ENCODE assay signal across 8 mouse cellular contexts in the genomic region with DNA sequence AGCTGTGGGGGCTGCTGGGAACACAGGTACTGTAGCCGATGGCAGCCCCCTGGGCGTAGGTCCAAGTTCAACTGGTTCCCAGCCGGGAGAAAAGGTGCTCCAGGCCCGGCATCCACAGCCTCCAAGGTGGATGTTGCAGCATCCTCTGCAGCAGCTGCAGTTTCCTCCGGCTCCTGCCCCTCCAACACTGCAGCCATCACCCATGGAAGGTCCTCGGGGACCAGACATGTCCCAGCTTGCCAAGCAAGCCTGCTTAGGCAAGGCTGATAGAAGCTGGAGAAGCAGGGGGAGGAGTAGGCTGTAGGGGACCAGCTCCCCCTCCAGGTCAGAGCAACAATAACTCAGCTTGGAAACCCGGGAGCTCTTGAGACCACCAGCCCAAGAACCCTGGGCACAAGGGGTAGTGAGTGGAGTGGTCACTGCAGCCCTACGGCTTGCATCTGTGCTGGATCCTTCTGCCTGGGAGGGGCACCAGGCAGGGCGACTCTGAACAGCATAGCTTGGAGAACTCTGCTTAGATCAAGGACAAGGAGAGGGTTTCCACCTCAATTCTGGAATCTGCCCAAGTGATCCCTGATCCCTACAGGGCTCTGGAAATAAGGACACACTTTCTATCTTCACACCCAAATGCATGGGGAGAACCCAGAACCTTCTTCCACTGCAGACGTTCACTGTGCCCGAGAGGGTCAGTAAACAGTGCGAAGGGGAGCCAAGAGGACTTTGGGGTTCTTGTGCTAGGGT. TPM values are rescaled to one million over a fixed set of nuclear protein-coding genes. Genes with fewer than 3 reads are reported as not detected.
DNase-seq lines count a peak whose midpoint lies in the region; ATAC-seq and TF ChIP-seq lines count a peak whose summit lies in the region.

No protein-coding gene starts in this region.

- no peaks in the 10 kb centered on the region for H3K9me3 ChIP-seq in heart, embryonic 11.5 days (replicated peaks; ENCODE audit: control insufficient read depth, low read length)
- no peaks in the 10 kb centered on the region for H3K9me3 ChIP-seq in ES-Bruce4 (replicated peaks; ENCODE audit: control insufficient read depth, insufficient read depth, low read length, poor library complexity, severe bottlenecking)
- H3K9me3 ChIP-seq in hindbrain, embryonic 10.5 days: no peaks in the 10 kb centered on the region

- H3K4me1 ChIP-seq in heart, embryonic 11.5 days (ENCODE audit: control insufficient read depth, insufficient read depth, low read length): peaks cover 27% of the 10 kb centered on the region
- H3K4me1 ChIP-seq in ES-Bruce4 (ENCODE audit: control insufficient read depth, insufficient read depth, low read length): no peaks in the 10 kb centered on the region
- H3K4me1 ChIP-seq in hindbrain, embryonic 10.5 days (replicated peaks): peaks cover 47% of the 10 kb centered on the region

- ATAC-seq in heart, embryonic 11.5 days (replicated peaks; ENCODE audit: insufficient number of reproducible peaks, low FRiP score, low TSS enrichment): peak; percentile 6; the same call in 1 of the 2 replicates

- intact Hi-C loops in heart, postnatal 36 days (cut with DNase I): no loop called here

- no peak for TF ChIP-seq POLR2A in ES-Bruce4 (IDR thresholded peaks at IDR 0.05; ENCODE audit: insufficient read depth, low read length)

- peak; percentile 56 for TF ChIP-seq CTCF in ES-Bruce4 (IDR thresholded peaks at IDR 0.05; ENCODE audit: low read depth, low read length)

- H3K27me3 ChIP-seq in heart, embryonic 11.5 days (ENCODE audit: control insufficient read depth, insufficient read depth, low read length): no peaks in the 10 kb centered on the region
- H3K27me3 ChIP-seq in ES-Bruce4 (ENCODE audit: control insufficient read depth, insufficient read depth, low read length, poor library complexity, severe bottlenecking): no peaks in the 10 kb centered on the region
- no peaks in the 10 kb centered on the region for H3K27me3 ChIP-seq in hindbrain, embryonic 10.5 days (ENCODE audit: insufficient read depth, poor library complexity, severe bottlenecking)

- peak overlapping the region; percentile 99 for H3K4me2 ChIP-seq in heart, embryonic 11.5 days

- no peak for DNase-seq in heart, postnatal 36 days
- peak; percentile 77 for DNase-seq in embryo, embryonic 11 days
- peak; percentile 62 for DNase-seq in hindbrain, embryonic 10.5 days (ENCODE audit: low spot score)
- DNase-seq in lung, postnatal 4 days: peak; percentile 46 to 48
- DNase-seq in thymus, postnatal 36 days: peak; percentile 43 to 55
- no peak for DNase-seq in layer of hippocampus, adult 11-12 months (ENCODE audit: low spot score)

- WGBS in heart, embryonic 11.5 days (ENCODE audit: insufficient replicate concordance): 28% methylated on average over 12 of the region's 12 CpGs
- WGBS in hindbrain, embryonic 10.5 days: 28% methylated on average over 12 of the region's 12 CpGs

- TF ChIP-seq EP300 in ES-Bruce4 (IDR thresholded peaks at IDR 0.05; ENCODE audit: insufficient read depth, low read depth, low read length): peak; percentile 41; the same call in 1 of the 2 replicates

- H3K27ac ChIP-seq in heart, embryonic 11.5 days (ENCODE audit: low read depth, low read length): peak overlapping the region; percentile 46; the same call in 1 of the 2 replicates
- peak overlapping the region; percentile 64 for H3K27ac ChIP-seq in ES-Bruce4 (ENCODE audit: insufficient read depth, low read length)
- H3K27ac ChIP-seq in hindbrain, embryonic 10.5 days: peak overlapping the region; percentile 86

- peak overlapping the region; percentile 48 for H3K4me3 ChIP-seq in heart, embryonic 11.5 days (ENCODE audit: low read depth, low read length)
- H3K4me3 ChIP-seq in ES-Bruce4 (ENCODE audit: low read depth, low read length): peak overlapping the region; percentile 93
- H3K4me3 ChIP-seq in hindbrain, embryonic 10.5 days: peak overlapping the region; percentile 60

- peaks cover 6% of the 10 kb centered on the region; the same call in 1 of the 2 replicates for H3K36me3 ChIP-seq in heart, embryonic 11.5 days (ENCODE audit: control insufficient read depth, insufficient read depth, low read length)
- peaks cover 37% of the 10 kb centered on the region for H3K36me3 ChIP-seq in ES-Bruce4 (ENCODE audit: control insufficient read depth, insufficient read depth, low read length, poor library complexity, severe bottlenecking)
- peaks cover 44% of the 10 kb centered on the region for H3K36me3 ChIP-seq in hindbrain, embryonic 10.5 days

- H3K9ac ChIP-seq in heart, embryonic 11.5 days (ENCODE audit: low read depth, low read length): peak overlapping the region; percentile 77
- peak overlapping the region; percentile 90 for H3K9ac ChIP-seq in ES-Bruce4 (ENCODE audit: low read depth, poor library complexity, severe bottlenecking)

RNA-seq across cellular contexts. Expression of a gene that starts 0.6 kb away (rescaled TPM):
- polyA plus RNA-seq in heart, embryonic 11.5 days (2014; fragmentation: Nextera tagmentation; extraction: Ambion mirVana): 9.5 and 9.6 TPM in 2 replicates
- total RNA-seq in heart, postnatal 36 days (2021): under 1 TPM; 0.60 to 0.78 TPM
- polyA plus RNA-seq in ES-Bruce4 (2011; ENCODE audit: insufficient read depth, insufficient read length, low read depth, missing spikeins): 22.1 and 27.6 TPM in 2 replicates
- polyA plus RNA-seq in hindbrain, embryonic 10.5 days (2016; fragmentation: Nextera tagmentation; extraction: Ambion mirVana): 21.0 and 23.2 TPM in 2 replicates

RNA-seq across cellular contexts. Expression of a gene that starts 3.9 kb away (rescaled TPM):
- 873 and 1,016 TPM in 2 replicates for polyA plus RNA-seq in heart, embryonic 11.5 days (2014; fragmentation: Nextera tagmentation; extraction: Ambion mirVana)
- total RNA-seq in heart, postnatal 36 days (2021): 100 to 1,000 TPM; 885 to 891 TPM
- 2,328 and 2,759 TPM in 2 replicates for polyA plus RNA-seq in ES-Bruce4 (2011; ENCODE audit: insufficient read depth, insufficient read length, low read depth, missing spikeins)
- polyA plus RNA-seq in hindbrain, embryonic 10.5 days (2016; fragmentation: Nextera tagmentation; extraction: Ambion mirVana): 1,010 and 1,127 TPM in 2 replicates

RNA-seq across cellular contexts. Expression of a gene that starts 5.6 kb away (rescaled TPM):
- polyA plus RNA-seq in heart, embryonic 11.5 days (2014; fragmentation: Nextera tagmentation; extraction: Ambion mirVana): 19.4 and 19.7 TPM in 2 replicates
- 10 to 100 TPM; 60.0 to 96.2 TPM for total RNA-seq in heart, postnatal 36 days (2021)
- 16.3 and 19.9 TPM in 2 replicates for polyA plus RNA-seq in ES-Bruce4 (2011; ENCODE audit: insufficient read depth, insufficient read length, low read depth, missing spikeins)
- 45.9 and 55.6 TPM in 2 replicates for polyA plus RNA-seq in hindbrain, embryonic 10.5 days (2016; fragmentation: Nextera tagmentation; extraction: Ambion mirVana)

RNA-seq across cellular contexts. Expression of a gene that starts 11.7 kb away (rescaled TPM):
- polyA plus RNA-seq in heart, embryonic 11.5 days (2014; fragmentation: Nextera tagmentation; extraction: Ambion mirVana): 28.7 and 35.3 TPM in 2 replicates
- 100 to 1,000 TPM; 552 to 604 TPM for total RNA-seq in heart, postnatal 36 days (2021)
- polyA plus RNA-seq in ES-Bruce4 (2011; ENCODE audit: insufficient read depth, insufficient read length, low read depth, missing spikeins): 33.3 and 43.5 TPM in 2 replicates
- polyA plus RNA-seq in hindbrain, embryonic 10.5 days (2016; fragmentation: Nextera tagmentation; extraction: Ambion mirVana): 19.3 and 20.3 TPM in 2 replicates

RNA-seq across cellular contexts. Expression of a gene that starts 14.0 kb away (rescaled TPM):
- 7.4 and 9.3 TPM in 2 replicates for polyA plus RNA-seq in heart, embryonic 11.5 days (2014; fragmentation: Nextera tagmentation; extraction: Ambion mirVana)
- total RNA-seq in heart, postnatal 36 days (2021): 1 to 10 TPM in 1 of 2 experiments, under 1 TPM in 1; 0.80 to 1.5 TPM
- polyA plus RNA-seq in ES-Bruce4 (2011; ENCODE audit: insufficient read depth, insufficient read length, low read depth, missing spikeins): 1.3 and 2.2 TPM in 2 replicates
- polyA plus RNA-seq in hindbrain, embryonic 10.5 days (2016; fragmentation: Nextera tagmentation; extraction: Ambion mirVana): 11.5 and 21.9 TPM in 2 replicates

Comparison
In these comparisons a context has a peak if more than half of its experiments do, and no peak if none do; other contexts are left out.
1. DNase-seq: peak in embryo, embryonic 11 days (single experiment), hindbrain, embryonic 10.5 days (single experiment), lung, postnatal 4 days (2 of 2) and thymus, postnatal 36 days (2 of 2); none in heart, postnatal 36 days (0 of 2) and layer of hippocampus, adult 11-12 months (single experiment).
2. Peak in every context shown above with its lines, with median percentiles within 50 percentile points of each other: H3K27ac ChIP-seq and H3K4me3 ChIP-seq.